Mouse (Mus musculus) brain, embryonic 14.5 days (tissue): Measurements from ENCODE around the gene Gm9945.

Source experiments
- CTCF ChIP-seq: fragments of 200-500 bp; IDR thresholded peaks from 2 replicates; pipeline ENCODE4 v1.5.1; 2012; ENCODE audit warnings: inconsistent platforms, mild to moderate bottlenecking, moderate library complexity, borderline replicate concordance; ENCODE audit not compliant: insufficient read depth, insufficient read length; ENCODE audit errors: extremely low read depth
- POLR2A ChIP-seq: fragments of 200-500 bp; IDR thresholded peaks from 2 replicates; pipeline ENCODE4 v1.6.1; 2012; ENCODE audit warnings: mild to moderate bottlenecking, inconsistent platforms, borderline replicate concordance; ENCODE audit not compliant: poor library complexity, insufficient read depth, insufficient read length, severe bottlenecking; ENCODE audit errors: extremely low read depth

DNA sequence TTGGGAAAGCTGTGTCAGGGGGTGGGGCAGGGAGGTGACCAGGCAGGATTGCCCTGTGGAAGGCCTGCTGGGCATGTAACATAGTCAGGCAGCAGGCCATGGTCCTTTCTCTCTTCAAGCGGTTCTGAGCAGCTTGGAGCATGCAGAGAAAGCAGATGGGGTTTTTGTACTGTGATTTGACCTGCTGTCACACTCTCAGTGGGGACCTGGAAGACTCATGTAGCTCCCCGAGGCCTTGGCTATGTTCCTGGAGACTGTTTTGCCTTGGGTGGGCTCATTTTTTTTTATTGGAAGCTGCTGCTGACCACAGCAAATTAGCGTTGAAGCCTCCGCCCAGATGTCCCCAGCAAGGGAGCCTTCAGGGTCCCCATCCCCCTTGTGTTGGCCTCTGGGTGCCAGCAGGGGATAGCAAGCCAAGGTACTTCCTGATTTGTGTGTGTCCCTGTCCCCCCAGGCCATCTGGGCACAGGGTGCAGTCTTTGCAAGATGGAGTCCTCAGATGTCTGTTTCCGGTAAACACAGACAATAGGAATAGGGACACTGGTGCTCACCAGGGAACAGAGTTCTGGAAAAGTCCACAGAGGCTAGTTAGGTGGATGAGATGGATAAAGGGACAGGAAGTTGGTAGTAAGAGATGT, 25.2 kb downstream of the Gm9945 start:
- TF ChIP-seq POLR2A (no peak), CTCF (no peak)
